Mouse (Mus musculus): Measurements from ENCODE around the gene Klhl18.
"Not testable (repeated sequence)": the region's sequence is repeated elsewhere in the genome, so short reads cannot be mapped to it uniquely, and the experiment has no call there.

Gene Klhl18

DNA sequence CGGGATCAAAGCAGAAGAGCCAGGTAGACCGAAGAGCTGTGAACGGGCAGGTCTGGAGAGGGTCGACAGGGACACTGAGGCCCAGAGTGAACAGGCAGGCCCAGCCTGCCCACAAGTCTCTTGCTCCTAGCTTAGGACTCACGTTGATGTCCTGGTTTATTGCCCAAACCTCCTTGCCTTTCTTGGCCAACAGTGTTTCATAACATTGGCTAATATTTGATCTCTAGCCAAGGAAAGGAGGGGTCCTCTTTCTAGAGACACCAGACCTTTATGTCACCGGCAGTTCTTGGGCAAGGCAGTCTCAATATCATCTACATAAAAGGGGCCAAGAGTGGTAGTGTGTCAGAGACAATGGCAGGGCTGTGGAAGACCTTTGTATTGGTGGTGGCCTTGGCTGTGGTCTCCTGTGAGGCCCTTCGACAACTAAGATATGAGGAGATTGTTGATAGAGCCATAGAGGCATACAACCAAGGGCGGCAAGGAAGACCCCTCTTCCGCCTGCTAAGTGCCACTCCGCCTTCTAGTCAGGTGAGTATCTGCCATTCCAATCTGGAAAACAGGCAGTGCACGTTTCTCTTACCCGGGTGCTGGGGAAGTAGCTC is 56.9 kb downstream of the Klhl18 start, which contains the start of gene Ngp:
Ngp (plus strand) TSS at position 237 of the 602 bp plus-strand sequence.
- no peak for DNase-seq (ENCODE audit: low spot score in 2 of 2)

- DNase-seq (ENCODE audit: low spot score in 2 of 2), result no peak
Measured at GRCm38 (mm10) chr9:110413785-110414184, 62.7 kb downstream of the Klhl18 start.

- no peak for DNase-seq (ENCODE audit: low spot score in 2 of 2)
Measured at GRCm38 (mm10) chr9:110412926-110413325, 63.6 kb downstream of the Klhl18 start.

DNA sequence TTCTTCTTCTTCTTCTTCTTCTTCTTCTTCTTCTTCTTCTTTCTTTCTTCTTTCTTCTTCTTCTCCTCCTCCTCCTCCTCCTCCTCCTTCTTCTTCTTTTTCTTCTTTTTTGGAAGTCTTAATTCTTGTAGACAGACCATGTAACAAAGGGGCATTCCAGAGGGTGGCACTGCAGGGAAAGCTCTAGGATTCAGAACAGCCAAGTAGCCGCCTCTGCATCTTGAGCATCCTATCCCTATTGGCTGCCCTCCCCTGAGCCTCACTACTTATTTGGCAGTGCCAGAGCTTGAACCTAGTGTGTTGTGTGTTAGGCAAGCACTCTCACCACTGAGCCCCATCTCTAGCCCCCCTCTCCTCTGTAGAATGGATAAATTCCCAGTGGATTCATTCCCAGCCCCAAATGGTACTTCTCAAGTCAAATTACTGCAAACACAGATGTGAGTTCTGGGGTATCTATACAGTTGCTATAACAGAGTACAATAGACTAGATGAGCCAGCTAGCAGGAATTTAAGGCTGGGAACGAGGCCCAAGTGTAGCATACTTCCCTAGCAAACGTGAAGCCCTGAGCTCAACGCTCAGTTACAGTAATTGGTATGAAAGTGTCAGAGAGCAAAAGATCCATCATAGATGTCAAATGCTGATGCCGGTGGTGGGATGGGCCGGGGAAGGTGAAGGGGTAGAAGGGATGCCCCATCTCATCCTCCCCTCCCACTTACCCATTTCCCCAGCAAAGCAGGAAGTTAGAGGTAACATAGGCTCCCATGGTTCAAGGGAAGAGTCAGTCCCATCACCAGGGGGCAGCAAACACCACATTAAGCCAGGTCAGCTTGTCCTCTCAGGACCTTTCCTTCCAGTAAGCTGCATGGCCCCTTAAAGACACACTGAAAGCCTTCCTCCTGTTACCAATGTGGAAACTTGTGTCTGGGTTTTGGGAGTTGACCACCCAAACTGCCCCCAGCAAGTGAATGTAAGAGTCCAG is 65.3 kb downstream of the Klhl18 start:
- peak; percentile 37 to 41 for DNase-seq (ENCODE audit: low spot score in 2 of 2)

DNA sequence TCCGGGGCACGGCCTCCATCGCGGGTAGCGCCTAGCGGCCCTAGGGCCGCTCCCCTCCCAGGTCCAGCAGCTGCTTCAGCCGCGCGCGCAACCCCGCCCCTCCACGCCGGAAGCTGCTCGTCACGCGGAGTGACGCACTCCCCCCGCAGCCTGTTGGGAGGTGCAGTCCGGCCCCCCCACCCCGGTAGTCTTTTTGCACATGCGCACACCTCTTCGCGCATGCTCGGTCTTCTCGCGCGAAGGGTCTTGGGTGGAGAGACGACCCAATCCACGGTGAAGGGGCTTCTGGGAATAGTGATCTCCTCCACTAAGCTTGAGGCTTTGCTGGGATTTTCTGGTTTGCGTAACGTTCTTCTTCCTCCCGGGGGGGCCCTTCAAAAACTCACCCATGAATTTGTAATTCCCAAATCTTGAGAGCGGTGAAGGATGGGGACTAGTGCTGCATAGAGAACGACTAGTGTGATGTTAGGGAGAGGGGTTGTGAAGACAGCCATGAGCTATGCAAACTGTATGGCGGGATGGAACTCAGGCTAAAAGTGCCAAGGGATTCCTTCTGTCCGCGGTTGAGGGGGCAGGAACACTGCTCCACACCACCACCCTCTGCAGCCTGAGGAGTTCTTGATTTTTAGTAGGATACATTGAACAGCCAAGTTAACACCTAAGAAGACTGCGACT is 68.3 kb downstream of the Klhl18 start, which contains the start of gene Ptpn23:
Ptpn23 (minus strand) TSS at position 115 of the 675 bp plus-strand sequence.
- DNase-seq (ENCODE audit: low spot score in 2 of 2), result peak; percentile 89 to 92

- DNase-seq (ENCODE audit: low spot score in 2 of 2), result no peak
Measured at GRCm38 (mm10) chr9:110407311-110408098, 69.0 kb downstream of the Klhl18 start.

- not testable (repeated sequence) for DNase-seq (ENCODE audit: low spot score in 2 of 2)
Measured at GRCm38 (mm10) chr9:110403240-110403639, 73.3 kb downstream of the Klhl18 start.

- DNase-seq (ENCODE audit: low spot score in 2 of 2), result no peak
Measured at GRCm38 (mm10) chr9:110402731-110403130, 73.8 kb downstream of the Klhl18 start.

- no peak for DNase-seq (ENCODE audit: low spot score in 2 of 2)
Measured at GRCm38 (mm10) chr9:110400650-110401049, 75.8 kb downstream of the Klhl18 start.

- no peak for DNase-seq (ENCODE audit: low spot score in 2 of 2)
Measured at GRCm38 (mm10) chr9:110393295-110393694, 83.2 kb downstream of the Klhl18 start.

GRCm38 (mm10) chr9:110390843-110391242 is 85.7 kb downstream of the Klhl18 start:
- no peak for DNase-seq (ENCODE audit: low spot score in 2 of 2)

GRCm38 (mm10) chr9:110388011-110388410 is 88.5 kb downstream of the Klhl18 start:
- DNase-seq (ENCODE audit: low spot score in 2 of 2), result no peak

GRCm38 (mm10) chr9:110384369-110384929 is 92.0 kb downstream of the Klhl18 start:
- DNase-seq (ENCODE audit: low spot score in 2 of 2), result no peak

- DNase-seq (ENCODE audit: low spot score in 2 of 2), result no peak
Measured at GRCm38 (mm10) chr9:110381292-110381691, 95.2 kb downstream of the Klhl18 start.

DNA sequence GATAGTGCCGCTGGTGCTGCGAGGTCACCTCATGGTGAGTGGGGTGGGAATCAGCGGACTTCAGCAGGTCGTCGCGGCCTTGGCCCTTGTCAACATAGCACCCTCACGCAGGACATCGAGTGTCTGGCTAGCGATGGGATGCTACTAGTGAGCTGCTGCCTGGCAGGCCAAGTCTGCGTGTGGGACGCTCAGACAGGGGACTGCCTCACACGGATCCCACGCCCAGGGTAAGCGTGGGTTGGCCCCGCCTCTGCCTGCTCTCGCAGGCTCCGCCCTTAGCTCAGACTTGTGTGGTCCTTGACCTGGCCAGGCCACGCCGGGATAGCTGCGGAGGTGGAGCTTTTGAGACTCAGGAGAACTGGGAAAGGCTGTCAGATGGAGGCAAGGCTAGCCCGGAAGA is 95.8 kb downstream of the Klhl18 start:
- no peak for DNase-seq (ENCODE audit: low spot score in 2 of 2)

DNA sequence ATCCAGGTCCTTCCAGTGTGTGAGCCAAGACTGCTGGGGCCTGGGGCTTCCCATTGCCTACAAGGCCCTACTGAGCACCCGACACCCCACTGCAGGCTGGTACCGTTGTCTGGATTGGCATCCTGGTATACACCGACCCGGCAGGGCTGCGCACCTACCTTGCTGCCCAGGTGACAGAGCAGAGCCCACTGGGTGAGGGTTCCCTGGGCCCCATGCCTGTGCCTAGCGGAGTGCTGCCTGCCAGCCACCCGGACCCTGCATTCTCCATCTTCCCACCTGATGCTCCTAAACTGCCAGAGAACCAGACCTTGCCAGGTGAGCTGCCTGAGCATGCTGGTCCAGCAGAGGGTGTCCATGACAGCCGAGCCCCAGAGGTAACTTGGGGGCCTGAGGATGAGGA is 97.1 kb downstream of the Klhl18 start:
- no peak for DNase-seq (ENCODE audit: low spot score in 2 of 2)

GRCm38 (mm10) chr9:110377655-110378054 is 98.8 kb downstream of the Klhl18 start:
- not testable (repeated sequence) for DNase-seq (ENCODE audit: low spot score in 2 of 2)
